Mouse (Mus musculus): ENCODE data around the gene Jakmip3. TPM values are rescaled to one million over a fixed set of nuclear protein-coding genes. Genes with fewer than 3 reads are reported as not detected.

Gene Jakmip3
- polyA plus RNA-seq, 1 experiment from 2014 or later = not detected

- Histone ChIP-seq H3K4me3 (ENCODE audit: low read depth, low read length) (no peak overlapping the region), H3K4me1 (ENCODE audit: insufficient read depth) (no peaks in the 10 kb centered on the region), H3K27ac (ENCODE audit: low read depth) (no peak overlapping the region), H3K4me2 (no peak overlapping the region), H3K36me3 (ENCODE audit: insufficient read depth) (no peaks in the 10 kb centered on the region), H3K9ac (no peak overlapping the region), H3K27me3 (ENCODE audit: insufficient read depth, low read length) (no peaks in the 10 kb centered on the region), H3K9me3 (ENCODE audit: low read depth, low read length) (no peaks in the 10 kb centered on the region)
- 88% methylated on average over 5 of the region's 5 CpGs for WGBS
- ATAC-seq (ENCODE audit: insufficient read depth) (no peak), DNase-seq (no peak)
- no peak for TF ChIP-seq CTCF (IDR thresholded peaks at IDR 0.05; ENCODE audit: low read depth)
Measured at GRCm38 (mm10) chr7:139093124-139093523, 152.6 kb downstream of the Jakmip3 start.

- no peak for TF ChIP-seq CTCF (IDR thresholded peaks at IDR 0.05; ENCODE audit: low read depth)
- Histone ChIP-seq H3K4me2 (no peak overlapping the region), H3K4me3 (ENCODE audit: low read depth, low read length) (no peak overlapping the region), H3K27ac (ENCODE audit: low read depth) (no peak overlapping the region), H3K9ac (no peak overlapping the region), H3K27me3 (ENCODE audit: insufficient read depth, low read length) (no peaks in the 10 kb centered on the region), H3K9me3 (ENCODE audit: low read depth, low read length) (no peaks in the 10 kb centered on the region), H3K4me1 (ENCODE audit: insufficient read depth) (no peaks in the 10 kb centered on the region), H3K36me3 (ENCODE audit: insufficient read depth) (no peaks in the 10 kb centered on the region)
- ATAC-seq (ENCODE audit: insufficient read depth) (no peak), DNase-seq (no peak)
- WGBS = 73% methylated on average over 7 of the region's 7 CpGs
Measured at GRCm38 (mm10) chr7:139093781-139094180, 153.3 kb downstream of the Jakmip3 start.

GRCm38 (mm10) chr7:139094761-139095160 is 154.2 kb downstream of the Jakmip3 start:
- Histone ChIP-seq H3K4me2 (no peak overlapping the region), H3K27ac (ENCODE audit: low read depth) (no peak overlapping the region), H3K4me1 (ENCODE audit: insufficient read depth) (no peaks in the 10 kb centered on the region), H3K36me3 (ENCODE audit: insufficient read depth) (no peaks in the 10 kb centered on the region), H3K9ac (no peak overlapping the region), H3K9me3 (ENCODE audit: low read depth, low read length) (no peaks in the 10 kb centered on the region), H3K27me3 (ENCODE audit: insufficient read depth, low read length) (no peaks in the 10 kb centered on the region), H3K4me3 (ENCODE audit: low read depth, low read length) (no peak overlapping the region)
- ATAC-seq (ENCODE audit: insufficient read depth) (no peak), DNase-seq (no peak)
- 77% methylated on average over 6 of the region's 6 CpGs for WGBS
- no peak for TF ChIP-seq CTCF (IDR thresholded peaks at IDR 0.05; ENCODE audit: low read depth)

GRCm38 (mm10) chr7:139095282-139095681 is 154.8 kb downstream of the Jakmip3 start:
- Histone ChIP-seq H3K9ac (no peak overlapping the region), H3K4me2 (no peak overlapping the region), H3K4me1 (ENCODE audit: insufficient read depth) (no peaks in the 10 kb centered on the region), H3K9me3 (ENCODE audit: low read depth, low read length) (no peaks in the 10 kb centered on the region), H3K36me3 (ENCODE audit: insufficient read depth) (no peaks in the 10 kb centered on the region), H3K27ac (ENCODE audit: low read depth) (no peak overlapping the region), H3K4me3 (ENCODE audit: low read depth, low read length) (no peak overlapping the region), H3K27me3 (ENCODE audit: insufficient read depth, low read length) (no peaks in the 10 kb centered on the region)
- no peak for ATAC-seq (ENCODE audit: insufficient read depth)
- WGBS = 87% methylated on average over 7 of the region's 7 CpGs
- no peak for DNase-seq
- no peak for TF ChIP-seq CTCF (IDR thresholded peaks at IDR 0.05; ENCODE audit: low read depth)

GRCm38 (mm10) chr7:139096399-139096798 is 155.9 kb downstream of the Jakmip3 start:
- Histone ChIP-seq H3K9ac (no peak overlapping the region), H3K4me2 (no peak overlapping the region), H3K4me1 (ENCODE audit: insufficient read depth) (no peaks in the 10 kb centered on the region), H3K36me3 (ENCODE audit: insufficient read depth) (no peaks in the 10 kb centered on the region), H3K27me3 (ENCODE audit: insufficient read depth, low read length) (no peaks in the 10 kb centered on the region), H3K27ac (ENCODE audit: low read depth) (no peak overlapping the region), H3K4me3 (ENCODE audit: low read depth, low read length) (no peak overlapping the region), H3K9me3 (ENCODE audit: low read depth, low read length) (no peaks in the 10 kb centered on the region)
- DNase-seq (no peak), ATAC-seq (ENCODE audit: insufficient read depth) (no peak)
- TF ChIP-seq CTCF (IDR thresholded peaks at IDR 0.05; ENCODE audit: low read depth) = no peak
- WGBS = 79% methylated on average over 6 of the region's 6 CpGs

- no peaks in the 10 kb centered on the region for H3K27me3 ChIP-seq (ENCODE audit: insufficient read depth, low read length)
- no peak overlapping the region for H3K4me3 ChIP-seq (ENCODE audit: low read depth, low read length)
- WGBS = 69% methylated on average over 12 of the region's 12 CpGs
- no peaks in the 10 kb centered on the region for H3K9me3 ChIP-seq (ENCODE audit: low read depth, low read length)
- no peak overlapping the region for H3K9ac ChIP-seq
- H3K36me3 ChIP-seq (ENCODE audit: insufficient read depth) = no peaks in the 10 kb centered on the region
- no peak overlapping the region for H3K27ac ChIP-seq (ENCODE audit: low read depth)
- H3K4me2 ChIP-seq = no peak overlapping the region
- DNase-seq (no peak), ATAC-seq (ENCODE audit: insufficient read depth) (no peak)
- TF ChIP-seq CTCF (IDR thresholded peaks at IDR 0.05; ENCODE audit: low read depth) = no peak
- no peaks in the 10 kb centered on the region for H3K4me1 ChIP-seq (ENCODE audit: insufficient read depth)
Measured at GRCm38 (mm10) chr7:139100531-139101095, 160.1 kb downstream of the Jakmip3 start.

DNA sequence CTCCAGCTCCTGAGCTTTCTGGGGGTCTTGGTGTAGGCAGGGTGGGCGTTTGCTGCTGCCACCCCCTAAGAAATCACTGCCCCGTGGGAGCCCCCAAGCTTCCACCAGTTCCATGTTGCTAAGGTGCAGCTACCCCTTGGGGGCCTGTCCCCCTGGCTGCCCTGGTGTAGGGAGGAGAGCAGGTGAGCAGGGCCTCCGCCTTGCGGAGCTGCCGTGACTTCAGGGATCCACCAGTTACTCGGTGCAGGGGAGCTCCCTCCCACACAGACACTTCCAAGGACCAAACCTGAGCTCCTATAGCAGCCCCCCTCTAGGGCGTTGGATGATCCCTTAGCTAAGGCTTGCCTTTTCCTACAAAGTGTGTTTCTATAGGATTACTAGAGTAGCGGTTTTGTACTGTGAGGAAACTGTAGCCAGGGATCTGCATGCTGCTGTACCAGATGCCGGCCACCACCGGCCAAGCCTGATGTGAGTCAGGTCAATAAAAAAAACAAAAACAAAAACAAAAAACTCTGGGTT is 160.8 kb downstream of the Jakmip3 start:
- Histone ChIP-seq H3K4me1 (ENCODE audit: insufficient read depth) (no peaks in the 10 kb centered on the region), H3K9me3 (ENCODE audit: low read depth, low read length) (no peaks in the 10 kb centered on the region), H3K36me3 (ENCODE audit: insufficient read depth) (no peaks in the 10 kb centered on the region), H3K9ac (no peak overlapping the region), H3K4me3 (ENCODE audit: low read depth, low read length) (no peak overlapping the region), H3K27me3 (ENCODE audit: insufficient read depth, low read length) (no peaks in the 10 kb centered on the region), H3K27ac (ENCODE audit: low read depth) (no peak overlapping the region), H3K4me2 (no peak overlapping the region)
- DNase-seq = no peak
- ATAC-seq (ENCODE audit: insufficient read depth) = no peak
- TF ChIP-seq CTCF (IDR thresholded peaks at IDR 0.05; ENCODE audit: low read depth) = no peak
- 76% methylated on average over 10 of the region's 10 CpGs for WGBS

Data from lung, embryonic 14.5 days (tissue).